Mouse (Mus musculus) cerebellum, postnatal 10 days (tissue): ENCODE data around the gene Pakap.
A peak's percentile ranks its signal among the peaks of the same experiment; 100 is the strongest.

ENCODE experiments used
- DNase-seq, 2 experiments: peaks; one replicate each; pipeline ENCODE4 v3.0.0; 2021; ENCODE audit warnings: mixed read lengths in 2 of 2

Gene Pakap

GRCm38 (mm10) chr4:57809449-57809848 is 241.5 kb downstream of the Pakap start:
- DNase-seq: no peak

GRCm38 (mm10) chr4:57812075-57812474 is 244.1 kb downstream of the Pakap start:
- DNase-seq: peak in 1 of 2 experiments; percentile 31

- DNase-seq: peak; percentile 81 to 87
Observed at GRCm38 (mm10) chr4:57812916-57813575, 245.1 kb downstream of the Pakap start.

GRCm38 (mm10) chr4:57813576-57813945 is 245.6 kb downstream of the Pakap start:
- DNase-seq: peak in 1 of 2 experiments; percentile 15

- DNase-seq: no peak
Observed at GRCm38 (mm10) chr4:57815355-57815754, 247.4 kb downstream of the Pakap start.

- no peak for DNase-seq
Observed at GRCm38 (mm10) chr4:57816146-57816545, 248.2 kb downstream of the Pakap start.

GRCm38 (mm10) chr4:57820839-57821374 is 252.9 kb downstream of the Pakap start:
- DNase-seq: no peak

- peak in 1 of 2 experiments; percentile 29 for DNase-seq
Observed at GRCm38 (mm10) chr4:57821556-57822356, 253.8 kb downstream of the Pakap start.

GRCm38 (mm10) chr4:57822641-57823040 is 254.7 kb downstream of the Pakap start:
- DNase-seq: no peak

GRCm38 (mm10) chr4:57824626-57825240 is 256.8 kb downstream of the Pakap start:
- DNase-seq: no peak

GRCm38 (mm10) chr4:57826272-57826671 is 258.3 kb downstream of the Pakap start:
- DNase-seq: no peak

GRCm38 (mm10) chr4:57829131-57829530 is 261.2 kb downstream of the Pakap start:
- DNase-seq: no peak

GRCm38 (mm10) chr4:57829740-57830139 is 261.8 kb downstream of the Pakap start:
- no peak for DNase-seq

- DNase-seq: no peak
Observed at GRCm38 (mm10) chr4:57832318-57832717, 264.3 kb downstream of the Pakap start.

GRCm38 (mm10) chr4:57833060-57833459 is 265.1 kb downstream of the Pakap start:
- no peak for DNase-seq

- no peak for DNase-seq
Observed at GRCm38 (mm10) chr4:57834141-57834540, 266.2 kb downstream of the Pakap start.

- DNase-seq: no peak
Observed at GRCm38 (mm10) chr4:57837089-57837488, 269.1 kb downstream of the Pakap start.

GRCm38 (mm10) chr4:57839343-57839742 is 271.4 kb downstream of the Pakap start:
- no peak for DNase-seq

GRCm38 (mm10) chr4:57841911-57842310 is 273.9 kb downstream of the Pakap start:
- no peak for DNase-seq

- DNase-seq: no peak
Observed at GRCm38 (mm10) chr4:57842472-57843305, 274.7 kb downstream of the Pakap start.

GRCm38 (mm10) chr4:57845031-57845431 is 277.1 kb downstream of the Pakap start:
- peak; percentile 26 to 47 for DNase-seq

GRCm38 (mm10) chr4:57845541-57846210 is 277.7 kb downstream of the Pakap start:
- DNase-seq: no peak
